Mouse (Mus musculus): ENCODE results near the gene Oasl2. TPM values are rescaled to one million over a fixed set of nuclear protein-coding genes. Genes with fewer than 3 reads are reported as not detected.
A peak's percentile ranks its signal among the peaks of the same experiment; 100 is the strongest.
"Not testable (repeated sequence)": the region's sequence is repeated elsewhere in the genome, so short reads cannot be mapped to it uniquely, and the experiment has no call there.

The Oasl2 gene
- polyA plus RNA-seq, 2 experiments = 1.6 to 1.7 TPM

- H3K4me2 ChIP-seq (replicated peaks; ENCODE audit: low read depth, low read length, severe bottlenecking) = no peak overlapping the region
- H3K4me3 ChIP-seq (replicated peaks; ENCODE audit: low read length) = no peak overlapping the region
- H3K4me1 ChIP-seq (ENCODE audit: control insufficient read depth, insufficient read depth, low read length) = no peaks in the 10 kb centered on the region
- H3K36me3 ChIP-seq (ENCODE audit: control insufficient read depth, insufficient read depth, low read length) = no peaks in the 10 kb centered on the region
- no peak overlapping the region for H3K27ac ChIP-seq (replicated peaks; ENCODE audit: low read depth, low read length)
- WGBS = 86% methylated on average over 8 of the region's 8 CpGs
- no peak for ATAC-seq (ENCODE audit: low FRiP score, low read depth)
- H3K27me3 ChIP-seq (ENCODE audit: control insufficient read depth, insufficient read depth, low read length) = no peaks in the 10 kb centered on the region
- no peak for DNase-seq (ENCODE audit: low spot score)
- TF ChIP-seq POLR2A (IDR thresholded peaks at IDR 0.05; ENCODE audit: borderline replicate concordance, extremely low read depth, insufficient read depth, insufficient read length) = no peak
- H3K9me3 ChIP-seq (ENCODE audit: control insufficient read depth, low read length) = no peaks in the 10 kb centered on the region
- no peak overlapping the region for H3K9ac ChIP-seq (ENCODE audit: low read depth, low read length, severe bottlenecking)
Observed at GRCm38 (mm10) chr5:114933206-114933605, 36.5 kb downstream of the Oasl2 start.

- TF ChIP-seq POLR2A (IDR thresholded peaks at IDR 0.05; ENCODE audit: borderline replicate concordance, extremely low read depth, insufficient read depth, insufficient read length) = no peak
- Histone ChIP-seq H3K27ac (replicated peaks; ENCODE audit: low read depth, low read length) (no peak overlapping the region), H3K36me3 (ENCODE audit: control insufficient read depth, insufficient read depth, low read length) (no peaks in the 10 kb centered on the region), H3K27me3 (ENCODE audit: control insufficient read depth, insufficient read depth, low read length) (no peaks in the 10 kb centered on the region), H3K4me2 (replicated peaks; ENCODE audit: low read depth, low read length, severe bottlenecking) (no peak overlapping the region), H3K9ac (ENCODE audit: low read depth, low read length, severe bottlenecking) (no peak overlapping the region), H3K4me3 (replicated peaks; ENCODE audit: low read length) (no peak overlapping the region), H3K9me3 (ENCODE audit: control insufficient read depth, low read length) (no peaks in the 10 kb centered on the region), H3K4me1 (ENCODE audit: control insufficient read depth, insufficient read depth, low read length) (no peaks in the 10 kb centered on the region)
- DNase-seq (ENCODE audit: low spot score) (no peak), ATAC-seq (ENCODE audit: low FRiP score, low read depth) (no peak)
- WGBS = 14% methylated on average over 3 of the region's 3 CpGs
Observed at GRCm38 (mm10) chr5:114935838-114936237, 39.1 kb downstream of the Oasl2 start.

GRCm38 (mm10) chr5:114941138-114941537 is 44.4 kb downstream of the Oasl2 start:
- H3K27ac ChIP-seq (replicated peaks; ENCODE audit: low read depth, low read length); H3K4me3 ChIP-seq (replicated peaks; ENCODE audit: low read length); H3K9ac ChIP-seq (ENCODE audit: low read depth, low read length, severe bottlenecking); H3K27me3 ChIP-seq (ENCODE audit: control insufficient read depth, insufficient read depth, low read length); DNase-seq (ENCODE audit: low spot score); H3K4me1 ChIP-seq (ENCODE audit: control insufficient read depth, insufficient read depth, low read length); ATAC-seq (ENCODE audit: low FRiP score, low read depth); H3K4me2 ChIP-seq (replicated peaks; ENCODE audit: low read depth, low read length, severe bottlenecking); H3K9me3 ChIP-seq (ENCODE audit: control insufficient read depth, low read length): not testable (repeated sequence)
- peaks cover 10% of the 10 kb centered on the region; the same call in 1 of the 2 replicates for H3K36me3 ChIP-seq (ENCODE audit: control insufficient read depth, insufficient read depth, low read length)
- WGBS = 62% methylated on average over 3 of the region's 3 CpGs

GRCm38 (mm10) chr5:114942074-114942765 is 45.5 kb downstream of the Oasl2 start, which contains the start of gene 2210016L21Rik:
TSS of gene 2210016L21Rik (plus strand) at chr5:114942158.
- Histone ChIP-seq H3K4me1 (ENCODE audit: control insufficient read depth, insufficient read depth, low read length) (peaks cover 4% of the 10 kb centered on the region; the same call in 1 of the 2 replicates), H3K27me3 (ENCODE audit: control insufficient read depth, insufficient read depth, low read length) (no peaks in the 10 kb centered on the region), H3K9me3 (ENCODE audit: control insufficient read depth, low read length) (no peaks in the 10 kb centered on the region), H3K4me2 (replicated peaks; ENCODE audit: low read depth, low read length, severe bottlenecking) (peak within 1 kb of the TSS; percentile 54), H3K4me3 (replicated peaks; ENCODE audit: low read length) (peak within 1 kb of the TSS; percentile 79), H3K36me3 (ENCODE audit: control insufficient read depth, insufficient read depth, low read length) (peaks cover 21% of the 10 kb centered on the region), H3K9ac (ENCODE audit: low read depth, low read length, severe bottlenecking) (peak within 1 kb of the TSS; percentile 83), H3K27ac (replicated peaks; ENCODE audit: low read depth, low read length) (peak within 1 kb of the TSS; percentile 68)
- ATAC-seq (ENCODE audit: low FRiP score, low read depth) (peak; percentile 92), DNase-seq (ENCODE audit: low spot score) (peak; percentile 92)
- TF ChIP-seq POLR2A (IDR thresholded peaks at IDR 0.05; ENCODE audit: borderline replicate concordance, extremely low read depth, insufficient read depth, insufficient read length) = peak; percentile 67; the same call in 1 of the 2 replicates
- whole genome bisulfite sequencing = 1% methylated on average over 39 of the region's 39 CpGs

GRCm38 (mm10) chr5:114942766-114943130 is 46.0 kb downstream of the Oasl2 start:
- H3K9me3 ChIP-seq (ENCODE audit: control insufficient read depth, low read length) = no peaks in the 10 kb centered on the region
- ATAC-seq (ENCODE audit: low FRiP score, low read depth) = no peak
- H3K27ac ChIP-seq (replicated peaks; ENCODE audit: low read depth, low read length) = no peak overlapping the region
- 35% methylated on average over 4 of the region's 4 CpGs for WGBS
- no peak for TF ChIP-seq POLR2A (IDR thresholded peaks at IDR 0.05; ENCODE audit: borderline replicate concordance, extremely low read depth, insufficient read depth, insufficient read length)
- H3K4me1 ChIP-seq (ENCODE audit: control insufficient read depth, insufficient read depth, low read length) = peaks cover 4% of the 10 kb centered on the region; the same call in 1 of the 2 replicates
- DNase-seq (ENCODE audit: low spot score) = no peak
- H3K4me3 ChIP-seq (replicated peaks; ENCODE audit: low read length) = peak overlapping the region; percentile 79
- peak overlapping the region; percentile 54 for H3K4me2 ChIP-seq (replicated peaks; ENCODE audit: low read depth, low read length, severe bottlenecking)
- H3K27me3 ChIP-seq (ENCODE audit: control insufficient read depth, insufficient read depth, low read length) = no peaks in the 10 kb centered on the region
- H3K36me3 ChIP-seq (ENCODE audit: control insufficient read depth, insufficient read depth, low read length) = peaks cover 26% of the 10 kb centered on the region
- H3K9ac ChIP-seq (ENCODE audit: low read depth, low read length, severe bottlenecking) = peak overlapping the region; percentile 83
